Mouse (Mus musculus) liver, embryonic 15.5 days (tissue): ENCODE measurements around the gene Ccdc177. TPM values are rescaled to one million over a fixed set of nuclear protein-coding genes. Genes with fewer than 3 reads are reported as not detected.

ENCODE experiments used
- ATAC-seq: fragments of 200-750 bp; cut with Nextera tagmentation; 2 replicates; pipeline ENCODE4 v1.8.0; 2017; ENCODE audit warnings: moderate number of reproducible peaks, mild to moderate bottlenecking, moderate library complexity; ENCODE audit not compliant: insufficient read depth
- H3K27ac ChIP-seq: fragments of 300-500 bp; sonication (generic); replicated peaks from 2 replicates; pipeline ENCODE4 v1.5.1; 2015; ENCODE audit warnings: mild to moderate bottlenecking, inconsistent platforms
- H3K27me3 ChIP-seq: fragments of 300-500 bp; sonication (generic); 2 replicates; pipeline ENCODE4 v1.6.1; 2015; ENCODE audit warnings: mild to moderate bottlenecking, inconsistent platforms
- H3K36me3 ChIP-seq: fragments of 300-500 bp; sonication (generic); replicated peaks from 2 replicates; pipeline ENCODE4 v1.6.1; 2015; ENCODE audit warnings: moderate library complexity, mild to moderate bottlenecking, inconsistent platforms
- H3K4me1 ChIP-seq: fragments of 300-500 bp; sonication (generic); replicated peaks from 2 replicates; pipeline ENCODE4 v1.6.1; 2015; ENCODE audit warnings: inconsistent platforms
- H3K4me2 ChIP-seq: fragments of 300-500 bp; sonication (generic); 2 replicates; pipeline ENCODE4 v1.6.1; 2015; ENCODE audit warnings: moderate library complexity, mild to moderate bottlenecking, inconsistent platforms
- H3K4me3 ChIP-seq: fragments of 300-500 bp; sonication (generic); replicated peaks from 2 replicates; pipeline ENCODE4 v1.5.1; 2015; ENCODE audit warnings: mild to moderate bottlenecking, inconsistent platforms
- H3K9ac ChIP-seq: fragments of 300-500 bp; sonication (generic); 2 replicates; pipeline ENCODE4 v1.6.1; 2015; ENCODE audit warnings: moderate library complexity, mild to moderate bottlenecking, inconsistent platforms
- H3K9me3 ChIP-seq: fragments of 300-500 bp; sonication (generic); replicated peaks from 2 replicates; pipeline ENCODE4 v1.6.1; 2016; ENCODE audit warnings: inconsistent platforms
- WGBS: fragments of 180-500 bp; shearing (Covaris S2); methylation state at CpG from one replicate; pipeline ENCODE4 v1.1.7; 2015; ENCODE audit warnings: mixed read lengths; ENCODE audit not compliant: insufficient replicate concordance; 5-methylcytosine and 5-hydroxymethylcytosine counted together
- polyA plus RNA-seq: library from polyadenylated mRNA; unstranded; fragments of >200 nt; fragmentation: Nextera tagmentation; extraction: Ambion mirVana; gene quantifications from 2 replicates; pipeline ENCODE4 v1.2.1, GENCODE M21; 2015

The Ccdc177 gene
- polyA plus RNA-seq, 1 experiment from 2014 or later, result not detected

- peak overlapping the region; percentile 50; the same call in 1 of the 2 replicates for H3K4me3 ChIP-seq
- 4% methylated on average over 13 of the region's 13 CpGs for WGBS
- H3K27me3 ChIP-seq, result peaks cover 93% of the 10 kb centered on the region
- H3K36me3 ChIP-seq, result no peaks in the 10 kb centered on the region
- H3K4me1 ChIP-seq, result peaks cover 27% of the 10 kb centered on the region
- no peaks in the 10 kb centered on the region for H3K9me3 ChIP-seq
- no peak for ATAC-seq
- peak overlapping the region; percentile 71; the same call in 1 of the 2 replicates for H3K4me2 ChIP-seq
- H3K27ac ChIP-seq, result no peak overlapping the region
- H3K9ac ChIP-seq, result no peak overlapping the region
These were observed 1.1 kb downstream of the Ccdc177 start for GRCm38 (mm10) chr12:80759387-80759712.

GRCm38 (mm10) chr12:80758559-80759386 is 1.7 kb downstream of the Ccdc177 start:
- H3K4me1 ChIP-seq, result peaks cover 27% of the 10 kb centered on the region
- no peaks in the 10 kb centered on the region for H3K9me3 ChIP-seq
- peaks cover 98% of the 10 kb centered on the region for H3K27me3 ChIP-seq
- peak overlapping the region; percentile 50 for H3K4me3 ChIP-seq
- no peak overlapping the region for H3K27ac ChIP-seq
- H3K9ac ChIP-seq, result no peak overlapping the region
- H3K4me2 ChIP-seq, result peak overlapping the region; percentile 71
- no peaks in the 10 kb centered on the region for H3K36me3 ChIP-seq
- 3% methylated on average over 91 of the region's 92 CpGs for WGBS
- ATAC-seq, result no peak

- Histone ChIP-seq H3K9me3 (no peaks in the 10 kb centered on the region), H3K4me2 (peak overlapping the region; percentile 71), H3K4me1 (peaks cover 27% of the 10 kb centered on the region), H3K27me3 (peaks cover 93% of the 10 kb centered on the region), H3K36me3 (no peaks in the 10 kb centered on the region), H3K4me3 (peak overlapping the region; percentile 50), H3K9ac (no peak overlapping the region), H3K27ac (no peak overlapping the region)
- peak; percentile 40; the same call in 1 of the 2 replicates for ATAC-seq
- under 1% methylated on average over 118 of the region's 122 CpGs for WGBS
These were observed 2.5 kb downstream of the Ccdc177 start for GRCm38 (mm10) chr12:80757751-80758558.

GRCm38 (mm10) chr12:80751556-80751955 is 8.9 kb downstream of the Ccdc177 start:
- Histone ChIP-seq H3K27me3 (peaks cover 93% of the 10 kb centered on the region), H3K4me3 (no peak overlapping the region), H3K36me3 (no peaks in the 10 kb centered on the region), H3K4me2 (no peak overlapping the region), H3K9me3 (no peaks in the 10 kb centered on the region), H3K27ac (no peak overlapping the region), H3K9ac (no peak overlapping the region), H3K4me1 (no peaks in the 10 kb centered on the region)
- ATAC-seq, result no peak
- 65% methylated on average over 6 of the region's 6 CpGs for WGBS

- no peaks in the 10 kb centered on the region for H3K36me3 ChIP-seq
- peaks cover 79% of the 10 kb centered on the region for H3K27me3 ChIP-seq
- H3K9ac ChIP-seq, result no peak overlapping the region
- no peak overlapping the region for H3K27ac ChIP-seq
- H3K4me1 ChIP-seq, result no peaks in the 10 kb centered on the region
- H3K9me3 ChIP-seq, result no peaks in the 10 kb centered on the region
- WGBS, result 43% methylated on average over 8 of the region's 8 CpGs
- no peak for ATAC-seq
- H3K4me3 ChIP-seq, result no peak overlapping the region
- no peak overlapping the region for H3K4me2 ChIP-seq
These were observed 14.3 kb downstream of the Ccdc177 start for GRCm38 (mm10) chr12:80746031-80746813.

- H3K27ac ChIP-seq, result no peak overlapping the region
- H3K27me3 ChIP-seq, result peaks cover 77% of the 10 kb centered on the region
- no peak overlapping the region for H3K4me3 ChIP-seq
- 53% methylated on average over 1 of the region's 1 CpGs for WGBS
- H3K9me3 ChIP-seq, result no peaks in the 10 kb centered on the region
- no peak for ATAC-seq
- no peaks in the 10 kb centered on the region for H3K36me3 ChIP-seq
- H3K4me1 ChIP-seq, result no peaks in the 10 kb centered on the region
- H3K4me2 ChIP-seq, result no peak overlapping the region
- H3K9ac ChIP-seq, result no peak overlapping the region
These were observed 15.9 kb downstream of the Ccdc177 start for GRCm38 (mm10) chr12:80744614-80745013.

- Histone ChIP-seq H3K36me3 (no peaks in the 10 kb centered on the region), H3K9me3 (no peaks in the 10 kb centered on the region), H3K4me1 (0 out of 2 replicates have a peak, but pooled peaks cover 10% of the 10 kb centered on the region), H3K4me2 (no peak overlapping the region), H3K9ac (no peak overlapping the region), H3K4me3 (no peak overlapping the region), H3K27me3 (peaks cover 61% of the 10 kb centered on the region), H3K27ac (no peak overlapping the region)
- 26% methylated on average over 9 of the region's 9 CpGs for WGBS
- no peak for ATAC-seq
These were observed 21.0 kb downstream of the Ccdc177 start for GRCm38 (mm10) chr12:80739482-80739881.

GRCm38 (mm10) chr12:80737283-80737600 is 23.2 kb downstream of the Ccdc177 start:
- WGBS, result 56% methylated on average over 5 of the region's 5 CpGs
- peaks cover 50% of the 10 kb centered on the region for H3K27me3 ChIP-seq

GRCm38 (mm10) chr12:80736464-80737282 is 23.8 kb downstream of the Ccdc177 start:
- Histone ChIP-seq H3K27me3 (peaks cover 46% of the 10 kb centered on the region), H3K4me2 (no peak overlapping the region), H3K4me1 (0 out of 2 replicates have a peak, but pooled peaks cover 10% of the 10 kb centered on the region), H3K9me3 (no peaks in the 10 kb centered on the region), H3K9ac (no peak overlapping the region), H3K27ac (no peak overlapping the region), H3K36me3 (no peaks in the 10 kb centered on the region), H3K4me3 (no peak overlapping the region)
- 23% methylated on average over 13 of the region's 13 CpGs for WGBS
- ATAC-seq, result no peak

More at GRCm38 (mm10) chr12:80737283-80737600, 23.2 kb downstream of the Ccdc177 start:
- no peaks in the 10 kb centered on the region for H3K36me3 ChIP-seq
- ATAC-seq, result no peak
- H3K9ac ChIP-seq, result no peak overlapping the region
- no peak overlapping the region for H3K4me3 ChIP-seq
- no peaks in the 10 kb centered on the region for H3K9me3 ChIP-seq
- 0 out of 2 replicates have a peak, but pooled peaks cover 10% of the 10 kb centered on the region for H3K4me1 ChIP-seq
- no peak overlapping the region for H3K27ac ChIP-seq
- H3K4me2 ChIP-seq, result no peak overlapping the region
